Mouse (Mus musculus): Measurements from ENCODE around the gene Snx32. TPM values are rescaled to one million over a fixed set of nuclear protein-coding genes. Genes with fewer than 3 reads are reported as not detected.
A peak's percentile ranks its signal among the peaks of the same experiment; 100 is the strongest.

Gene Snx32
- polyA plus RNA-seq, 1 experiment from 2014 or later: 70.4 TPM

GRCm38 (mm10) chr19:5459896-5460295 is 50.4 kb downstream of the Snx32 start:
- Histone ChIP-seq H3K9me3 (no peaks in the 10 kb centered on the region), H3K4me2 (replicated peaks) (peak overlapping the region; percentile 86), H3K9ac (replicated peaks) (peak overlapping the region; percentile 85), H3K27ac (peak overlapping the region; percentile 82), H3K36me3 (peaks cover 21% of the 10 kb centered on the region), H3K4me1 (replicated peaks) (peaks cover 58% of the 10 kb centered on the region), H3K4me3 (replicated peaks) (peak overlapping the region; percentile 77), H3K27me3 (peaks cover 15% of the 10 kb centered on the region)
- 23% methylated on average over 3 of the region's 3 CpGs for WGBS
- ATAC-seq: no peak

- Histone ChIP-seq H3K4me3 (replicated peaks) (no peak overlapping the region), H3K4me1 (replicated peaks) (peaks cover 53% of the 10 kb centered on the region), H3K27me3 (peaks cover 15% of the 10 kb centered on the region)
These were observed 51.3 kb downstream of the Snx32 start for GRCm38 (mm10) chr19:5459019-5459418.

GRCm38 (mm10) chr19:5457746-5458442 is 52.4 kb downstream of the Snx32 start, which contains the start of gene Ccdc85b:
Gene Ccdc85b (minus strand): TSS chr19:5457894.
- peaks cover 45% of the 10 kb centered on the region for H3K4me1 ChIP-seq (replicated peaks)
- no peaks in the 10 kb centered on the region for H3K9me3 ChIP-seq
- WGBS: 15% methylated on average over 14 of the region's 14 CpGs
- H3K27ac ChIP-seq: peak within 1 kb of the TSS; percentile 97
- peaks cover 15% of the 10 kb centered on the region for H3K27me3 ChIP-seq
- peak within 1 kb of the TSS; percentile 99 for H3K4me2 ChIP-seq (replicated peaks)
- H3K9ac ChIP-seq (replicated peaks): peak within 1 kb of the TSS; percentile 93
- peak within 1 kb of the TSS; percentile 79 for H3K4me3 ChIP-seq (replicated peaks)
- peaks cover 10% of the 10 kb centered on the region for H3K36me3 ChIP-seq
- ATAC-seq: peak; percentile 18; the same call in 1 of the 2 replicates

More at GRCm38 (mm10) chr19:5459019-5459418, 51.3 kb downstream of the Snx32 start:
- ATAC-seq: no peak
- Histone ChIP-seq H3K36me3 (peaks cover 14% of the 10 kb centered on the region), H3K4me2 (replicated peaks) (no peak overlapping the region), H3K9ac (replicated peaks) (no peak overlapping the region), H3K9me3 (no peaks in the 10 kb centered on the region), H3K27ac (no peak overlapping the region)
- 73% methylated on average over 7 of the region's 7 CpGs for WGBS

- H3K4me2 ChIP-seq (replicated peaks): peak overlapping the region; percentile 99
- H3K9ac ChIP-seq (replicated peaks): peak overlapping the region; percentile 93
- H3K4me3 ChIP-seq (replicated peaks): peak overlapping the region; percentile 79
- peaks cover 45% of the 10 kb centered on the region for H3K4me1 ChIP-seq (replicated peaks)
- peaks cover 4% of the 10 kb centered on the region for H3K36me3 ChIP-seq
- peak overlapping the region; percentile 97 for H3K27ac ChIP-seq
- ATAC-seq: peak; percentile 93
- no peaks in the 10 kb centered on the region for H3K9me3 ChIP-seq
- WGBS: under 1% methylated on average over 69 of the region's 70 CpGs
- peaks cover 15% of the 10 kb centered on the region for H3K27me3 ChIP-seq
These were observed 53.2 kb downstream of the Snx32 start for GRCm38 (mm10) chr19:5456922-5457745.

DNA sequence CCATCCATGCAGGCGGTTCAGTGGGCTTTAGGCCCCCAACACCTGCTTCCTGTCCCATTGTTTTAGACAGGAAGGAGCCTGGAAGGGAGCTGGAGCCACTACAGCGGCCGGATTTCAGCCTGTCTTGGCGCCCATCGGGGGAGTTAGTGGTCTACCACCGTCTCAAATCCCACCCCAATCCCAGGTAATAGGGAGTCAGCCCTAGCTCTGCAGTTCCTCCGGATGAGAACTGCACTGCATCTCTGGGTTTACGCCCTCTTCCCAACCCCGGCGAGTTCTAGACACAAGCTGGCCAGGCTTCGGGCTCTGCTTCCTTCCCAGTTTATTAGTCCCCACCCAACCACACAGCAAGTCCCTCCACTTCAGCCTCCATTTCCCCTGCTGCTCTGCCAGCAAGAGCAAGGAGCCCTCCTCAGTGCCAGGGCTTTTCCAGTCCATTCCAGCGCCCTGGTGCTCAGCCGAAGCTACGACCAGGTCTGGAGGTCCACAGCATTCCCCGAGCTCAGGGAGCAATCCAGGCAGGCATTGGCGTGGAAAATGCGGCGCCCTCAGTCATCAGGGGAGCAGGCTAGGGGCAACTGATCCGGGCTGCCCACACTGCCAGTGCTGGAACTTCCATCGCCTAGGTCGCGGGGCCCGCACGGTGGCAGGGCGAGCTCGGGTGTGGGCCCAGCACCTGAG is 54.0 kb downstream of the Snx32 start:
- H3K27me3 ChIP-seq: peaks cover 19% of the 10 kb centered on the region
- peak overlapping the region; percentile 97 for H3K27ac ChIP-seq

GRCm38 (mm10) chr19:5455568-5455967 is 54.8 kb downstream of the Snx32 start:
- Histone ChIP-seq H3K9me3 (no peaks in the 10 kb centered on the region), H3K27me3 (peaks cover 27% of the 10 kb centered on the region), H3K27ac (no peak overlapping the region), H3K4me3 (replicated peaks) (peak overlapping the region; percentile 79), H3K36me3 (peaks cover 4% of the 10 kb centered on the region), H3K4me2 (replicated peaks) (peak overlapping the region; percentile 99), H3K9ac (replicated peaks) (peak overlapping the region; percentile 93), H3K4me1 (replicated peaks) (peaks cover 33% of the 10 kb centered on the region)
- ATAC-seq: no peak
- WGBS: 63% methylated on average over 8 of the region's 8 CpGs

More for the DNA sequence above, 54.0 kb downstream of the Snx32 start:
- H3K4me3 ChIP-seq (replicated peaks): peak overlapping the region; percentile 79
- no peaks in the 10 kb centered on the region for H3K9me3 ChIP-seq
- peaks cover 4% of the 10 kb centered on the region for H3K36me3 ChIP-seq
- peaks cover 39% of the 10 kb centered on the region for H3K4me1 ChIP-seq (replicated peaks)
- WGBS: 3% methylated on average over 26 of the region's 26 CpGs
- no peak for ATAC-seq
- peak overlapping the region; percentile 99 for H3K4me2 ChIP-seq (replicated peaks)
- H3K9ac ChIP-seq (replicated peaks): peak overlapping the region; percentile 93

DNA sequence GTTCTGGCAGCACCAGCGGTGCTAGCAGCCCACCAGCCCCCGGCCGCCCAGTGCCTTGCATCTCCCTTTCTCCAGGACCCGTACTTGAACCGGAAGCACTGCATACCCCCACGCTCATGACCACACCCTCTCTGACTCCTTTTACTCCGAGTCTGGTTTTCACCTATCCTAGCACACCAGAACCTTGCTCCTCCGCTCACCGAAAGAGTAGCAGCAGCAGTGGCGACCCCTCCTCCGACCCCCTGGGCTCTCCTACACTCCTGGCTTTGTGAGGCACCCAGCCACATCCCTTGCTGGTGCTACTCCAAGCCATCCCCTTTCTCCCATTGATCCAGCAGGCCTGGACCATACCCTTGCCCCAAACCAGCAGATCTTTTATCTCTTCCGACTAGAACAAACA is 55.3 kb downstream of the Snx32 start:
- H3K4me1 ChIP-seq (replicated peaks): peaks cover 33% of the 10 kb centered on the region
- H3K9ac ChIP-seq (replicated peaks): peak overlapping the region; percentile 93
- peak overlapping the region; percentile 79; the same call in 1 of the 2 replicates for H3K4me3 ChIP-seq (replicated peaks)
- ATAC-seq: no peak
- no peaks in the 10 kb centered on the region for H3K9me3 ChIP-seq
- H3K4me2 ChIP-seq (replicated peaks): peak overlapping the region; percentile 99
- H3K27ac ChIP-seq: no peak overlapping the region
- H3K36me3 ChIP-seq: peaks cover 4% of the 10 kb centered on the region
- WGBS: 84% methylated on average over 12 of the region's 12 CpGs
- H3K27me3 ChIP-seq: peaks cover 33% of the 10 kb centered on the region

GRCm38 (mm10) chr19:5451766-5452165 is 58.6 kb downstream of the Snx32 start:
- ATAC-seq: no peak
- 77% methylated on average over 6 of the region's 6 CpGs for WGBS
- peaks cover 50% of the 10 kb centered on the region for H3K27me3 ChIP-seq

DNA sequence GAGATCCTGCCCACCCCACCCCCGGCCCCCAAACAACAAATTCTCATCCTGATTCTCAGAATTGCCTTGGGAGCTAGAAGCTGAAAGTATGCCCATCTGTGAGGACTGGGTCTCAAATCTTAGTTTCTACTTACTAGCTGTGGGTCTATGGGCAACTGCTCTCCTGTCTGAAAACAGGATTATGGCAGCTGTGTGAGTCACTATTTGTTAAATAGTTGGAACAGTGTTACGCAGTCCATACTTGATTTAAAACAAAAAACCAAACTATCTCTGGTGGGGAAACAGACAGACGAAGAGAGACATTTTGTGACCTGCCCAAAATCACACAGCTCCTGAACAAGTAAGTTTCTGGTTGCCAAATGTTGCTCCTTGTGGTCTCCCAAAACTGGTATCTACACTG is 60.7 kb downstream of the Snx32 start:
- Histone ChIP-seq H3K9ac (replicated peaks) (no peak overlapping the region), H3K27me3 (peaks cover 69% of the 10 kb centered on the region), H3K36me3 (peaks cover 4% of the 10 kb centered on the region), H3K4me1 (replicated peaks) (peaks cover 19% of the 10 kb centered on the region), H3K4me2 (replicated peaks) (no peak overlapping the region), H3K4me3 (replicated peaks) (no peak overlapping the region), H3K27ac (no peak overlapping the region), H3K9me3 (no peaks in the 10 kb centered on the region)
- 87% methylated on average over 3 of the region's 3 CpGs for WGBS
- ATAC-seq: no peak

More at GRCm38 (mm10) chr19:5451766-5452165, 58.6 kb downstream of the Snx32 start:
- H3K4me3 ChIP-seq (replicated peaks): no peak overlapping the region
- H3K9ac ChIP-seq (replicated peaks): no peak overlapping the region
- H3K27ac ChIP-seq: no peak overlapping the region
- peaks cover 4% of the 10 kb centered on the region for H3K36me3 ChIP-seq
- no peaks in the 10 kb centered on the region for H3K9me3 ChIP-seq
- peaks cover 40% of the 10 kb centered on the region for H3K4me1 ChIP-seq (replicated peaks)
- H3K4me2 ChIP-seq (replicated peaks): no peak overlapping the region

- no peaks in the 10 kb centered on the region for H3K36me3 ChIP-seq
- peaks cover 18% of the 10 kb centered on the region for H3K4me1 ChIP-seq (replicated peaks)
- H3K4me3 ChIP-seq (replicated peaks): peak overlapping the region; percentile 43
- H3K9ac ChIP-seq (replicated peaks): peak overlapping the region; percentile 51; the same call in 1 of the 2 replicates
- no peak overlapping the region for H3K27ac ChIP-seq
- peak; percentile 21; the same call in 1 of the 2 replicates for ATAC-seq
- WGBS: 7% methylated on average over 36 of the region's 36 CpGs
- H3K27me3 ChIP-seq: peaks cover 76% of the 10 kb centered on the region
- H3K4me2 ChIP-seq (replicated peaks): peak overlapping the region; percentile 84
- no peaks in the 10 kb centered on the region for H3K9me3 ChIP-seq
These were observed 61.8 kb downstream of the Snx32 start for GRCm38 (mm10) chr19:5448354-5449150.

Data from midbrain, embryonic 13.5 days (tissue).